Mouse (Mus musculus): ENCODE results near the gene Lmod2. TPM values are rescaled to one million over a fixed set of nuclear protein-coding genes. Genes with fewer than 3 reads are reported as not detected.

The Lmod2 gene
- 0.23 TPM in 1 of 2 replicates, not detected in the other for polyA plus RNA-seq (2014; fragmentation: Nextera tagmentation; extraction: Ambion mirVana)

GRCm38 (mm10) chr6:24597500-24597899 lies at the start of gene Lmod2:
Gene Lmod2 (plus strand): TSS chr6:24597762.
- H3K36me3 ChIP-seq (ENCODE audit: control insufficient read depth, insufficient read depth, low read length) = no peaks in the 10 kb centered on the region
- no peaks in the 10 kb centered on the region for H3K27me3 ChIP-seq (ENCODE audit: control insufficient read depth, insufficient read depth, low read length)
- WGBS = 79% methylated on average over 10 of the region's 10 CpGs
- H3K9ac ChIP-seq (ENCODE audit: low read length) = no peak within 1 kb of the TSS
- no peaks in the 10 kb centered on the region for H3K4me1 ChIP-seq (ENCODE audit: control insufficient read depth, insufficient read depth, low read length)
- no peak within 1 kb of the TSS for H3K27ac ChIP-seq (ENCODE audit: low read depth, low read length)
- no peak within 1 kb of the TSS for H3K4me2 ChIP-seq (ENCODE audit: low read depth)
- no peak within 1 kb of the TSS for H3K4me3 ChIP-seq (ENCODE audit: low read depth, low read length)
- ATAC-seq (ENCODE audit: insufficient read depth, low FRiP score, low TSS enrichment) (no peak), DNase-seq (ENCODE audit: low spot score) (no peak)
- H3K9me3 ChIP-seq (ENCODE audit: control insufficient read depth, low read length) = no peaks in the 10 kb centered on the region

DNA sequence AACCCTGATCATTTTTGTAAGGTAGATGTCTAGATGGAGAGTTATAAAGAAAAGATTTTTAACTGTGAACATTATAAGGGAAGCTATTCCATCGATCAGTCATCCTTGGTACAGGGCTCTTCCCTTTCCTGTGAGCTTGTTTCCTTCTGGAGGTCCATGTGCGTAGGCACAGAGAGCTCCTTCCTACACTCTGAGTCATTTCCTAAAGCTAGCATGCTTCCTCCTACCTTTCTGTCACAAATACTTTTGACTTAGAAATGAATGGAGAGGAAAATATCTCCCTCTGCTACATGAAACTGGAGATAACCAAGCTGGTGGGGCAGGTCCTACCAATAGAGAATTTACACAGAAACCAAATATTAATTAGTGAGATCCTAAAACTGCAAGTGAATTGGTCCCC lies 47.8 kb upstream of the Lmod2 start:
- Histone ChIP-seq H3K36me3 (ENCODE audit: control insufficient read depth, insufficient read depth, low read length) (no peaks in the 10 kb centered on the region), H3K9me3 (ENCODE audit: control insufficient read depth, low read length) (no peaks in the 10 kb centered on the region), H3K4me2 (ENCODE audit: low read depth) (no peak overlapping the region), H3K4me3 (ENCODE audit: low read depth, low read length) (no peak overlapping the region), H3K27ac (ENCODE audit: low read depth, low read length) (no peak overlapping the region), H3K4me1 (ENCODE audit: control insufficient read depth, insufficient read depth, low read length) (no peaks in the 10 kb centered on the region), H3K9ac (ENCODE audit: low read length) (no peak overlapping the region), H3K27me3 (ENCODE audit: control insufficient read depth, insufficient read depth, low read length) (no peaks in the 10 kb centered on the region)
- 86% methylated on average over 2 of the region's 2 CpGs for WGBS
- DNase-seq (ENCODE audit: low spot score) (no peak), ATAC-seq (ENCODE audit: insufficient read depth, low FRiP score, low TSS enrichment) (no peak)

GRCm38 (mm10) chr6:24552046-24552445 lies 45.5 kb upstream of the Lmod2 start:
- DNase-seq (ENCODE audit: low spot score) (no peak), ATAC-seq (ENCODE audit: insufficient read depth, low FRiP score, low TSS enrichment) (no peak)
- H3K4me1 ChIP-seq (ENCODE audit: control insufficient read depth, insufficient read depth, low read length) = no peaks in the 10 kb centered on the region
- H3K4me2 ChIP-seq (ENCODE audit: low read depth) = no peak overlapping the region
- 68% methylated on average over 7 of the region's 7 CpGs for WGBS
- H3K9me3 ChIP-seq (ENCODE audit: control insufficient read depth, low read length) = no peaks in the 10 kb centered on the region
- H3K36me3 ChIP-seq (ENCODE audit: control insufficient read depth, insufficient read depth, low read length) = no peaks in the 10 kb centered on the region
- no peak overlapping the region for H3K9ac ChIP-seq (ENCODE audit: low read length)
- no peak overlapping the region for H3K4me3 ChIP-seq (ENCODE audit: low read depth, low read length)
- no peak overlapping the region for H3K27ac ChIP-seq (ENCODE audit: low read depth, low read length)
- H3K27me3 ChIP-seq (ENCODE audit: control insufficient read depth, insufficient read depth, low read length) = no peaks in the 10 kb centered on the region

- no peak overlapping the region for H3K27ac ChIP-seq (ENCODE audit: low read depth, low read length)
- no peak overlapping the region for H3K4me3 ChIP-seq (ENCODE audit: low read depth, low read length)
- H3K9me3 ChIP-seq (ENCODE audit: control insufficient read depth, low read length) = no peaks in the 10 kb centered on the region
- H3K4me1 ChIP-seq (ENCODE audit: control insufficient read depth, insufficient read depth, low read length) = no peaks in the 10 kb centered on the region
- H3K9ac ChIP-seq (ENCODE audit: low read length) = no peak overlapping the region
- no peak overlapping the region for H3K4me2 ChIP-seq (ENCODE audit: low read depth)
- WGBS = 72% methylated on average over 11 of the region's 11 CpGs
- no peaks in the 10 kb centered on the region for H3K36me3 ChIP-seq (ENCODE audit: control insufficient read depth, insufficient read depth, low read length)
- H3K27me3 ChIP-seq (ENCODE audit: control insufficient read depth, insufficient read depth, low read length) = no peaks in the 10 kb centered on the region
- no peak for ATAC-seq (ENCODE audit: insufficient read depth, low FRiP score, low TSS enrichment)
- DNase-seq (ENCODE audit: low spot score) = no peak
Measured at GRCm38 (mm10) chr6:24554427-24555086, 43.0 kb upstream of the Lmod2 start.

- H3K9me3 ChIP-seq (ENCODE audit: control insufficient read depth, low read length) = no peaks in the 10 kb centered on the region
- H3K36me3 ChIP-seq (ENCODE audit: control insufficient read depth, insufficient read depth, low read length) = no peaks in the 10 kb centered on the region
- H3K4me1 ChIP-seq (ENCODE audit: control insufficient read depth, insufficient read depth, low read length) = no peaks in the 10 kb centered on the region
- H3K4me2 ChIP-seq (ENCODE audit: low read depth) = no peak overlapping the region
- WGBS = 82% methylated on average over 2 of the region's 2 CpGs
- H3K27me3 ChIP-seq (ENCODE audit: control insufficient read depth, insufficient read depth, low read length) = no peaks in the 10 kb centered on the region
- no peak overlapping the region for H3K4me3 ChIP-seq (ENCODE audit: low read depth, low read length)
- H3K27ac ChIP-seq (ENCODE audit: low read depth, low read length) = no peak overlapping the region
- H3K9ac ChIP-seq (ENCODE audit: low read length) = no peak overlapping the region
- no peak for ATAC-seq (ENCODE audit: insufficient read depth, low FRiP score, low TSS enrichment)
- DNase-seq (ENCODE audit: low spot score) = no peak
Measured at GRCm38 (mm10) chr6:24555488-24555887, 42.1 kb upstream of the Lmod2 start.

- Histone ChIP-seq H3K9ac (ENCODE audit: low read length) (no peak overlapping the region), H3K27ac (ENCODE audit: low read depth, low read length) (no peak overlapping the region), H3K4me2 (ENCODE audit: low read depth) (no peak overlapping the region), H3K36me3 (ENCODE audit: control insufficient read depth, insufficient read depth, low read length) (no peaks in the 10 kb centered on the region), H3K4me3 (ENCODE audit: low read depth, low read length) (no peak overlapping the region), H3K27me3 (ENCODE audit: control insufficient read depth, insufficient read depth, low read length) (no peaks in the 10 kb centered on the region), H3K9me3 (ENCODE audit: control insufficient read depth, low read length) (no peaks in the 10 kb centered on the region), H3K4me1 (ENCODE audit: control insufficient read depth, insufficient read depth, low read length) (no peaks in the 10 kb centered on the region)
- no peak for DNase-seq (ENCODE audit: low spot score)
- ATAC-seq (ENCODE audit: insufficient read depth, low FRiP score, low TSS enrichment) = no peak
- WGBS = 78% methylated on average over 9 of the region's 9 CpGs
Measured at GRCm38 (mm10) chr6:24564081-24564480, 33.5 kb upstream of the Lmod2 start.

GRCm38 (mm10) chr6:24564886-24565285 lies 32.7 kb upstream of the Lmod2 start:
- Histone ChIP-seq H3K27me3 (ENCODE audit: control insufficient read depth, insufficient read depth, low read length) (no peaks in the 10 kb centered on the region), H3K4me1 (ENCODE audit: control insufficient read depth, insufficient read depth, low read length) (no peaks in the 10 kb centered on the region), H3K36me3 (ENCODE audit: control insufficient read depth, insufficient read depth, low read length) (no peaks in the 10 kb centered on the region), H3K4me2 (ENCODE audit: low read depth) (no peak overlapping the region), H3K4me3 (ENCODE audit: low read depth, low read length) (no peak overlapping the region), H3K9me3 (ENCODE audit: control insufficient read depth, low read length) (no peaks in the 10 kb centered on the region), H3K9ac (ENCODE audit: low read length) (no peak overlapping the region), H3K27ac (ENCODE audit: low read depth, low read length) (no peak overlapping the region)
- WGBS = 90% methylated on average over 1 of the region's 1 CpGs
- DNase-seq (ENCODE audit: low spot score) (no peak), ATAC-seq (ENCODE audit: insufficient read depth, low FRiP score, low TSS enrichment) (no peak)

DNA sequence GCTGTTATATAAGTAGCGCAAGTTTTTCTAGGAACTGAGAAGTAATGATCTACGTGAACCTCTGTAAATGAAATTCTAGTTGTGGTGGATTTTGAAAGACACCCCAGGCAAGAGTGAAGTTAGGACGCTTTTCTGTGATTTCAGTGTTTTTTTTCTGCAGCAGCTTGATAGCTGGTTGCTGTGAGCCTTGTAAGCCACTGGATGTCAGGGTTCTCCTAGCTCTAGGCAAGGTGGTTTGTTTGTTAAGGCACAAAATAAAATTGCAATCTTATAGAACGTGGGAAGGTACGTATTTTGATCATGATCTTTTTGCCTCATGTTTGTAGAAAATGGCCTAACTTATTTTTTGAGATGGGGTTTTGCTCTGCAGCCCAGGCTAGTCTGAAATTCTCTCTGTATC lies 28.6 kb upstream of the Lmod2 start:
- no peak overlapping the region for H3K9ac ChIP-seq (ENCODE audit: low read length)
- H3K36me3 ChIP-seq (ENCODE audit: control insufficient read depth, insufficient read depth, low read length) = no peaks in the 10 kb centered on the region
- 88% methylated on average over 5 of the region's 5 CpGs for WGBS
- no peak overlapping the region for H3K27ac ChIP-seq (ENCODE audit: low read depth, low read length)
- H3K4me1 ChIP-seq (ENCODE audit: control insufficient read depth, insufficient read depth, low read length) = no peaks in the 10 kb centered on the region
- H3K4me2 ChIP-seq (ENCODE audit: low read depth) = no peak overlapping the region
- ATAC-seq (ENCODE audit: insufficient read depth, low FRiP score, low TSS enrichment) (no peak), DNase-seq (ENCODE audit: low spot score) (no peak)
- no peak overlapping the region for H3K4me3 ChIP-seq (ENCODE audit: low read depth, low read length)
- no peaks in the 10 kb centered on the region for H3K27me3 ChIP-seq (ENCODE audit: control insufficient read depth, insufficient read depth, low read length)
- no peaks in the 10 kb centered on the region for H3K9me3 ChIP-seq (ENCODE audit: control insufficient read depth, low read length)

DNA sequence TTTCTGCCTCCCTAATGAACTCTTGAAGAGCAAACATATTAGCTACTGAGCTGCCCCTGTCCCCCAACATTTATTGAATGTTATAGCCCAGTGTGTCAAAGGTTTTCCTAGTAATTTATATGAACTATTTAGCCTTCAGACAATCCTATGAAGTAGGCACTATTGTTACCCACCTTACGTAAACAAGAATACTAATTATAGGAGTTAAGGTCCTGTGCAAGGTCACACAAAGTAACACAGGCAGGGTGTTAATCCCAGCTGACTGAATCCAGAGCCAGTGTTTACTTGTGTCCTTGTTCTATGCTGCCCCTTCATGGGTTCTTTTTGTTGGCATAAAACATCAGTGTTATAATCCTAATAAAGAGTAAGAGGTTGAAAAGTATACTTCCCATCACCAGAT lies 27.9 kb upstream of the Lmod2 start:
- no peaks in the 10 kb centered on the region for H3K27me3 ChIP-seq (ENCODE audit: control insufficient read depth, insufficient read depth, low read length)
- H3K9me3 ChIP-seq (ENCODE audit: control insufficient read depth, low read length) = no peaks in the 10 kb centered on the region
- no peak overlapping the region for H3K9ac ChIP-seq (ENCODE audit: low read length)
- H3K4me3 ChIP-seq (ENCODE audit: low read depth, low read length) = no peak overlapping the region
- DNase-seq (ENCODE audit: low spot score) (no peak), ATAC-seq (ENCODE audit: insufficient read depth, low FRiP score, low TSS enrichment) (no peak)
- no peaks in the 10 kb centered on the region for H3K36me3 ChIP-seq (ENCODE audit: control insufficient read depth, insufficient read depth, low read length)
- no peak overlapping the region for H3K27ac ChIP-seq (ENCODE audit: low read depth, low read length)
- no peaks in the 10 kb centered on the region for H3K4me1 ChIP-seq (ENCODE audit: control insufficient read depth, insufficient read depth, low read length)
- WGBS = 87% methylated on average over 1 of the region's 1 CpGs
- H3K4me2 ChIP-seq (ENCODE audit: low read depth) = no peak overlapping the region

Data from neural tube, embryonic 11.5 days (tissue).